ENCODE assay signal across 20 mouse cellular contexts in genomic region chr10:93343469-93343868, GRCm38 (mm10). TPM values are rescaled to one million over a fixed set of nuclear protein-coding genes. Genes with fewer than 3 reads are reported as not detected.
DNase-seq lines count a peak whose midpoint lies in the region; ATAC-seq lines count a peak whose summit lies in the region.
"Had no signal": no experiment of that assay in that cellular context is flagged by ENCODE, and none has a peak within 500 bp of the region (broad histone marks: within the 10 kb centered on the region; RNA-seq: fewer than 3 reads in every experiment).

No protein-coding gene starts in this region.

- peak; percentile 69 for ATAC-seq in activated CD4-positive, CD25-positive, alpha-beta regulatory T cell, adult 4 months
- peak; percentile 18; the same call in 1 of the 2 replicates for ATAC-seq in megakaryocyte, adult 5-6 weeks (ENCODE audit: poor library complexity, severe bottlenecking)
- ATAC-seq: midbrain, embryonic 16.5 days had no signal

- intact Hi-C loops in heart, postnatal 25 days (cut with DNase I): no loop called here

- DNase-seq in 3T3-L1 (ENCODE audit: low read depth, low spot score): peak; percentile 85
- DNase-seq in CD4-positive, CD25-positive, alpha-beta regulatory T cell, adult 2 months (ENCODE audit: low read depth, low spot score): peak; percentile 54
- DNase-seq in urinary bladder, adult 18-20 months (ENCODE audit: low spot score in 2 of 2): no peak
- no peak for DNase-seq in heart, postnatal 25 days (ENCODE audit: low spot score)
- DNase-seq in gastrocnemius, postnatal 4 days (ENCODE audit: low spot score in 2 of 2): no peak
- DNase-seq: adrenal gland, postnatal 36 days; cerebellum, adult 11 months; cerebellum, adult 9-11 months; gastrocnemius, postnatal 10 days; heart, adult 18-20 months; heart, postnatal 10 days; kidney, adult 8-10 months; kidney, postnatal 25 days; layer of hippocampus, postnatal 36 days; right cerebral cortex, postnatal 14 days; spleen, adult 18-20 months; thymus, postnatal 14 days had no signal

RNA-seq across cellular contexts. Expression of gene Elk3, which starts 32.5 kb away (rescaled TPM):
- polyA plus RNA-seq in activated CD4-positive, CD25-positive, alpha-beta regulatory T cell, adult 4 months (2017; shearing (Covaris generic)): 10 to 100 TPM; 30.4 to 37.0 TPM
- 27.1 and 29.4 TPM in 2 replicates for total RNA-seq in megakaryocyte, adult 5-6 weeks (2015)
- 19.8 and 22.6 TPM in 2 replicates for total RNA-seq in megakaryocyte, adult 5-6 weeks (2017)
- 10 to 100 TPM; 45.1 to 48.7 TPM for total RNA-seq in heart, postnatal 25 days (2021)
- total RNA-seq in gastrocnemius, postnatal 4 days (2021): 10 to 100 TPM; 63.4 to 64.4 TPM

Comparison
In these comparisons a context has a peak if more than half of its experiments do, and no peak if none do; other contexts are left out.
1. DNase-seq: peak in 3T3-L1 (single experiment) and CD4-positive, CD25-positive, alpha-beta regulatory T cell, adult 2 months (single experiment); none in urinary bladder, adult 18-20 months (0 of 2), heart, postnatal 25 days (single experiment) and gastrocnemius, postnatal 4 days (0 of 2).